Mouse (Mus musculus) heart, postnatal 25 days (tissue): Measurements from ENCODE around the gene Chodl. TPM values are rescaled to one million over a fixed set of nuclear protein-coding genes. Genes with fewer than 3 reads are reported as not detected.

Experiments used
- DNase-seq: peaks from one replicate; pipeline ENCODE4 v3.0.0; 2022; ENCODE audit warnings: low spot score
- intact Hi-C: fragments of 180-260 bp; cut with DNase I; formaldehyde crosslinking; loops from one replicate; pipeline ENCODE4 v1.15.1; 2025
- total RNA-seq, 2 experiments: library from RNA; stranded (reverse); gene quantifications; 2 replicates each; pipeline ENCODE4 v1.2.3; 2021

Chodl gene
- under 1 TPM; 0.13 to 0.14 TPM for total RNA-seq

- no peak for DNase-seq
- intact Hi-C loops, result no loop called here
Measured at GRCm38 (mm10) chr16:78930382-78931286, at the start of gene Chodl. Chodl (plus strand) TSS chr16:78930948.

GRCm38 (mm10) chr16:78922644-78923043, 8.1 kb upstream of the Chodl start:
- intact Hi-C loops, result no loop called here
- no peak for DNase-seq

DNA sequence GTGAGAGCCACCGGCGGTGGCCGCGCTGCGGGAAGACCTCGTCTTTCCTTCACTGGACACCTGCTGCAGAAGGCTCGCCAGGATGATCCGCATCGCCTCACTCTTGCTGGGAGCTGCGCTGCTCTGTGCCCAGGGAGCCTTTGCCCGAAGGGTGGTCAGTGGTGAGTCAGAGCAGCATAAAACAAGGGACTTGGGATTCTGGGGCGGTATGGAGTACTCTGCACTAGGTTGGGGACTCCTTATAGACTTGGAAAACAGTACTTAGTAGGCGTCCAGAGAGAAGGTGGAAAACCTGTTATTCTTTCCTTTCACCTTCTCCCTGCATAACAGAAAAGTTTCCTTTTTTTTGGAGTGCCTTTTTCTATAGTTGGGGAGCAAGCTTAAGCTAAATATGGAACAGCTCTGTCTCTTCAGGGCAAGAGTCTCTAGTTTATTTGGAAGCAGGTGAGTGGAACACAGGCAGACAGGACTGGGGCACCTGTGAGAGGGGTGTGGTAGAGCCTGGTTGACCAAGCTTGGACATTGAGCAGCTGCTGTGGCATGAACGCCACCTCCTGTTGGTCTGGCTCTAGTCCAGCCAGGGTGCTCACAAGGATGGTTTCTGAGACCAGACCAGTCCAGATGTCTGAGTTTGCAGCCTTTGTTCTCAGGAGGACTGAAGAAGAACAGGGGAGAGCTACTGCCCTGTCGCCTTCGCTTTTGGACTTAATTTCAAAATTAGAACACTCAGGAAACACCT, 708 bp downstream of the Chodl start:
- intact Hi-C loops, result no loop called here
- no peak for DNase-seq

DNA sequence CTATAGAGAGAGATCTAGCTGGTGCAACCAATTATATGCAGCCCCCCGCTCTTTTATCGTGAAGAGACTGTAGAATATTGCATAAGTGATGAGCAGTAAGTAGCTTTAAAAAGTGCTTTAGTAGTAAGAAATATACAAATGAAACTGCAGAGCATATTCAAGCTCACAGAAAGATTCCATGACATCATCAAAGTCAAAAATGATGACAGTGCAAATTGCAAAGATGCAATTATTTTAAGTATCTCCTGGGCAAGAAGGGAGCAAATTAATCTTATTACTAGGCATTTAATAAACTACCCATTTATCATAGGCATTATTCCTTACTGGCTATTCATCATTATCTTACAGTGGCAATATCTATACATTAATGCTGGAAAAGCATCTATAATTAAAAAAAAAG, 3.5 kb downstream of the Chodl start:
- intact Hi-C loops, result no loop called here
- no peak for DNase-seq

- DNase-seq, result no peak
- intact Hi-C loops, result no loop called here
Measured at GRCm38 (mm10) chr16:78937755-78938154, 7.0 kb downstream of the Chodl start.

GRCm38 (mm10) chr16:78950359-78950758, 19.6 kb downstream of the Chodl start:
- intact Hi-C loops, result loop anchor here (5.0 kb wide), 1 partner anchor 753 kb away; no protein-coding TSS in a partner anchor
- no peak for DNase-seq

GRCm38 (mm10) chr16:78957434-78957833, 26.7 kb downstream of the Chodl start:
- DNase-seq, result no peak
- intact Hi-C loops, result no loop called here

DNA sequence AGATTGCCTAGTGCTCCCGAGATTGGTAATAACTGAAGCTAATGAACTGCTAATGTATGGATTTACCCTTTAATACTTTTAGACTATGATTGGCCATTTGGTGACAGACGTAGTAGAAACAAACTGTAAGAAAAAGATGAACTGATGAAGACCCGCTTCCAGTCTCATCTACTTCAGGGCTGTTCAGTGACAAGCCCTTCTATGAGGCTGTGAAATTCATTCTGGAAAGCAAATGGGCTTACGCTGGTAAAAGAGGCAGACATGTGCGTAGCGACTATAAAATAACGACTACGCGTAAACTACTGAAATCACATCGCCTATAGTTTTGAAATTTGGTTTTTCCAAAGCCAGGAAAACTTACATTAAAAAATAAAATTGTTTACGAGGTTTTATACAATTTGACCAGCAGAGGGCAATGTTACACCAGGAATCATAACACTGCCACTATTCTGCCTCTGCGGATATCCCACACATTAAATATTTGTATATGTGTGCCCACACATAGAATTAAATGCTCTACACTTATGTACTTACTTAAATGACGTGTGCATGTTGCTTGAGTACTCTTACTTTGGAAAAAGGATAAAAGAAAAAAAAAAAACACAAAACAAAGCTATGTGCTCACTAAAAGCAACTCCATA, 38.5 kb downstream of the Chodl start:
- intact Hi-C loops, result no loop called here
- no peak for DNase-seq

DNA sequence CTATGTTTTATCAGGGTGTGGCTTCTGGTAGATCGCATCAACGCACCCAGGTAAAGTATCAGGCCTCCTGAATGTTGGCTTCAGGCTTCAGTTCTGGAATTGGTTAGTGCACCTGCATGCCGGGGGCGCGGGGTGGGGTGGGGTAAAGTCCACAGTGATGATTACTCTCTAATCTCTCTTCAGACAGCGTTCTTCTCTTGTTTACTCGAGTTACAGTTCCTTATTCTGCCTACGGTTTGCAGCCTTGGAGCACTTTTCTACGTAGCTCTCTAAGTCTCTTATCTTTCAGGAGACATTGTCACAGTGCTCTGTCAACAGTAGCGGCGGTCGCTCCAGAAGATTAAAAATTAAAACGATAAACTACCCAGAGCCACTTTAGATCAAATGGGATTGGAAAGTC, 43.4 kb downstream of the Chodl start:
- DNase-seq, result no peak
- intact Hi-C loops, result loop anchor here (5.0 kb wide), 1 partner anchor 88 kb away; no protein-coding TSS in a partner anchor

- no peak for DNase-seq
- intact Hi-C loops, result no loop called here
Measured at GRCm38 (mm10) chr16:78976384-78976783, 45.6 kb downstream of the Chodl start.

Other genes starting within 250 kb of the Chodl start
- gene Tmprss15, start 160.1 kb downstream of the Chodl start, total RNA-seq, result not detected